Mouse (Mus musculus): ENCODE results near the gene Plcxd3. TPM values are rescaled to one million over a fixed set of nuclear protein-coding genes. Genes with fewer than 3 reads are reported as not detected.
A peak's percentile ranks its signal among the peaks of the same experiment; 100 is the strongest.

The Plcxd3 gene
- polyA plus RNA-seq (2014; fragmentation: Nextera tagmentation; extraction: Ambion mirVana): 16.6 and 19.8 TPM in 2 replicates

- no peaks in the 10 kb centered on the region for H3K36me3 ChIP-seq (ENCODE audit: control insufficient read depth, insufficient read depth, low read length)
Observed at GRCm38 (mm10) chr15:4375423-4376220, at the start of gene Plcxd3. Gene Plcxd3 (plus strand): TSS chr15:4375491.

GRCm38 (mm10) chr15:4331867-4332266 is 43.4 kb upstream of the Plcxd3 start:
- Histone ChIP-seq H3K4me2 (no peak overlapping the region), H3K4me1 (ENCODE audit: control insufficient read depth, insufficient read depth, low read length) (no peaks in the 10 kb centered on the region), H3K27ac (ENCODE audit: low read depth, low read length) (no peak overlapping the region), H3K36me3 (ENCODE audit: control insufficient read depth, insufficient read depth, low read length) (no peaks in the 10 kb centered on the region), H3K27me3 (ENCODE audit: control insufficient read depth, insufficient read depth, low read length) (no peaks in the 10 kb centered on the region), H3K4me3 (ENCODE audit: low read depth, low read length) (no peak overlapping the region), H3K9ac (ENCODE audit: low read length) (no peak overlapping the region), H3K9me3 (ENCODE audit: control insufficient read depth, low read length) (no peaks in the 10 kb centered on the region)
- 82% methylated on average over 4 of the region's 4 CpGs for WGBS
- DNase-seq (ENCODE audit: low spot score, missing footprints) (no peak), ATAC-seq (ENCODE audit: low FRiP score) (no peak)

More at GRCm38 (mm10) chr15:4375423-4376220, at the start of gene Plcxd3:
- peak; percentile 97 for ATAC-seq (ENCODE audit: low FRiP score)
- Histone ChIP-seq H3K4me1 (ENCODE audit: control insufficient read depth, insufficient read depth, low read length) (peaks cover 4% of the 10 kb centered on the region; the same call in 1 of the 2 replicates), H3K9ac (ENCODE audit: low read length) (peak within 1 kb of the TSS; percentile 72), H3K4me3 (ENCODE audit: low read depth, low read length) (peak within 1 kb of the TSS; percentile 52), H3K27me3 (ENCODE audit: control insufficient read depth, insufficient read depth, low read length) (no peaks in the 10 kb centered on the region), H3K9me3 (ENCODE audit: control insufficient read depth, low read length) (0 out of 2 replicates have a peak, but pooled peaks cover 2% of the 10 kb centered on the region), H3K27ac (ENCODE audit: low read depth, low read length) (no peak within 1 kb of the TSS), H3K4me2 (peak within 1 kb of the TSS; percentile 93)
- WGBS: under 1% methylated on average over 33 of the region's 33 CpGs
- peak; percentile 94 for DNase-seq (ENCODE audit: low spot score, missing footprints)

DNA sequence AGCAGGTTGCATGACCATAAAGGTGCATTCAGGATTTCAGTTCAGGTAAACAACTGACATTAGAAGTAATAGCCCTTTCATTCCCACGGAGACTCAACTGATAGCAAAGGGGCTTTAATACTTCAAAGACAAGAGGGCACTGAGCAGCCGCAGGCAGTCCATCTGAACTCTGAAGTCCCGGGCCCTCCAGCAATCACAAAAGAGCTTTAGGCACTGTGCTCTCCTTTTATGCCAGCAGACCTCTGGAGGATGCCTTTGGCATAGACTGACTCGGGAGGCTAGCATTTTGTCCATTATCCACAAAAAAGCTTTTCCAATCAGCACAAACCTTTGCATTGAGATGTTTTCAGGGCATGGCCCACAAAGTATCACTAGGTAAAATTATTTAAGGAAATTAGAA is 33.7 kb upstream of the Plcxd3 start:
- no peaks in the 10 kb centered on the region for H3K36me3 ChIP-seq (ENCODE audit: control insufficient read depth, insufficient read depth, low read length)
- H3K4me1 ChIP-seq (ENCODE audit: control insufficient read depth, insufficient read depth, low read length): no peaks in the 10 kb centered on the region
- 7% methylated on average over 4 of the region's 4 CpGs for WGBS
- no peak overlapping the region for H3K4me3 ChIP-seq (ENCODE audit: low read depth, low read length)
- H3K4me2 ChIP-seq: no peak overlapping the region
- no peak for ATAC-seq (ENCODE audit: low FRiP score)
- H3K9me3 ChIP-seq (ENCODE audit: control insufficient read depth, low read length): no peaks in the 10 kb centered on the region
- no peak overlapping the region for H3K9ac ChIP-seq (ENCODE audit: low read length)
- no peaks in the 10 kb centered on the region for H3K27me3 ChIP-seq (ENCODE audit: control insufficient read depth, insufficient read depth, low read length)
- no peak for DNase-seq (ENCODE audit: low spot score, missing footprints)
- no peak overlapping the region for H3K27ac ChIP-seq (ENCODE audit: low read depth, low read length)

GRCm38 (mm10) chr15:4348816-4349553 is 26.3 kb upstream of the Plcxd3 start:
- H3K4me1 ChIP-seq (ENCODE audit: control insufficient read depth, insufficient read depth, low read length): no peaks in the 10 kb centered on the region
- H3K27me3 ChIP-seq (ENCODE audit: control insufficient read depth, insufficient read depth, low read length): no peaks in the 10 kb centered on the region
- no peak overlapping the region for H3K9ac ChIP-seq (ENCODE audit: low read length)
- no peak overlapping the region for H3K27ac ChIP-seq (ENCODE audit: low read depth, low read length)
- no peak overlapping the region for H3K4me2 ChIP-seq
- H3K4me3 ChIP-seq (ENCODE audit: low read depth, low read length): no peak overlapping the region
- no peak for DNase-seq (ENCODE audit: low spot score, missing footprints)
- no peaks in the 10 kb centered on the region for H3K9me3 ChIP-seq (ENCODE audit: control insufficient read depth, low read length)
- no peak for ATAC-seq (ENCODE audit: low FRiP score)
- no peaks in the 10 kb centered on the region for H3K36me3 ChIP-seq (ENCODE audit: control insufficient read depth, insufficient read depth, low read length)
- WGBS: 32% methylated on average over 7 of the region's 7 CpGs

GRCm38 (mm10) chr15:4356397-4356796 is 18.9 kb upstream of the Plcxd3 start:
- Histone ChIP-seq H3K27ac (ENCODE audit: low read depth, low read length) (no peak overlapping the region), H3K36me3 (ENCODE audit: control insufficient read depth, insufficient read depth, low read length) (no peaks in the 10 kb centered on the region), H3K4me1 (ENCODE audit: control insufficient read depth, insufficient read depth, low read length) (no peaks in the 10 kb centered on the region), H3K4me2 (no peak overlapping the region), H3K9me3 (ENCODE audit: control insufficient read depth, low read length) (no peaks in the 10 kb centered on the region), H3K27me3 (ENCODE audit: control insufficient read depth, insufficient read depth, low read length) (no peaks in the 10 kb centered on the region), H3K9ac (ENCODE audit: low read length) (no peak overlapping the region), H3K4me3 (ENCODE audit: low read depth, low read length) (no peak overlapping the region)
- WGBS: 94% methylated on average over 11 of the region's 11 CpGs
- DNase-seq (ENCODE audit: low spot score, missing footprints): no peak
- no peak for ATAC-seq (ENCODE audit: low FRiP score)

DNA sequence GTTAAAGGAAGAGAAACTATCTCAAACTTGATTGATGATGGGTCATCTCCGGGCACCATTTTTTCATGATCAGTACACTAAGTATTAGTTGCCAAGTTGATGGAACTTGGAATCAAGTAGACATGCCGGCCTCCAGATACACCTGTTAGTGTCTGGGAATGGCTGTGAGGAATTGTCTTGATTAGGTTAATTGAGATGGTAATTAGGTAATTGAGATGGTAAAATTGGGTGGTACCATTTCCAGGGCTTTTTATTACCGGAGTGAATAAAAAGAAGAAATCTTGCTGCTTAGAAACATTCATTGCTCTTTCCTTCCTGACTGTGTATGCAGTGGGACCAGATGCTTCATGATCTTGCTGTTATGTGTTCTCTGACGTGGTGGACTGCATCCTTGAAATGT is 17.6 kb upstream of the Plcxd3 start:
- Histone ChIP-seq H3K4me1 (ENCODE audit: control insufficient read depth, insufficient read depth, low read length) (no peaks in the 10 kb centered on the region), H3K9me3 (ENCODE audit: control insufficient read depth, low read length) (no peaks in the 10 kb centered on the region), H3K27me3 (ENCODE audit: control insufficient read depth, insufficient read depth, low read length) (no peaks in the 10 kb centered on the region), H3K4me2 (no peak overlapping the region), H3K27ac (ENCODE audit: low read depth, low read length) (no peak overlapping the region), H3K4me3 (ENCODE audit: low read depth, low read length) (no peak overlapping the region), H3K36me3 (ENCODE audit: control insufficient read depth, insufficient read depth, low read length) (no peaks in the 10 kb centered on the region), H3K9ac (ENCODE audit: low read length) (no peak overlapping the region)
- ATAC-seq (ENCODE audit: low FRiP score) (no peak), DNase-seq (ENCODE audit: low spot score, missing footprints) (no peak)
- 84% methylated on average over 4 of the region's 4 CpGs for WGBS

DNA sequence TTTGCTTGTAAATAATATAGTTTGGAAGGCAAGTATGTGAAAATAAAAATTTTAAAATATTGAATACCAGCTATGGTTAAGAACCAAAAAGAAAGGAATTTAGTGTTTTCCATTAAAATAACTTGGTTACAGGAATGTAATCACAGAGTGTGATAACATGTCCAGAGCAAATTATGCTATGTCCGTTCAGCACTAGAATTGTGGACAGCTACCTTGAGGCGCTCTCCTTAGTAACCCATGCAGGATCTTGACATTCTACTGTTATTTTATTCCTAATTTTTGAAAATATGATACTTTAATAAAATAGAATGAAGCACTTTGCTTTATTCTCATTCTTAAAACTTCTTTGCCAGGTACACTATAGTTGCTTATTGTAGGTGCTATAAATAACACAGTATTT is 7.5 kb upstream of the Plcxd3 start:
- Histone ChIP-seq H3K4me1 (ENCODE audit: control insufficient read depth, insufficient read depth, low read length) (no peaks in the 10 kb centered on the region), H3K27ac (ENCODE audit: low read depth, low read length) (no peak overlapping the region), H3K4me2 (no peak overlapping the region), H3K9me3 (ENCODE audit: control insufficient read depth, low read length) (0 out of 2 replicates have a peak, but pooled peaks cover 2% of the 10 kb centered on the region), H3K9ac (ENCODE audit: low read length) (no peak overlapping the region), H3K4me3 (ENCODE audit: low read depth, low read length) (no peak overlapping the region), H3K36me3 (ENCODE audit: control insufficient read depth, insufficient read depth, low read length) (no peaks in the 10 kb centered on the region), H3K27me3 (ENCODE audit: control insufficient read depth, insufficient read depth, low read length) (no peaks in the 10 kb centered on the region)
- ATAC-seq (ENCODE audit: low FRiP score) (no peak), DNase-seq (ENCODE audit: low spot score, missing footprints) (no peak)
- WGBS: 73% methylated on average over 2 of the region's 2 CpGs

DNA sequence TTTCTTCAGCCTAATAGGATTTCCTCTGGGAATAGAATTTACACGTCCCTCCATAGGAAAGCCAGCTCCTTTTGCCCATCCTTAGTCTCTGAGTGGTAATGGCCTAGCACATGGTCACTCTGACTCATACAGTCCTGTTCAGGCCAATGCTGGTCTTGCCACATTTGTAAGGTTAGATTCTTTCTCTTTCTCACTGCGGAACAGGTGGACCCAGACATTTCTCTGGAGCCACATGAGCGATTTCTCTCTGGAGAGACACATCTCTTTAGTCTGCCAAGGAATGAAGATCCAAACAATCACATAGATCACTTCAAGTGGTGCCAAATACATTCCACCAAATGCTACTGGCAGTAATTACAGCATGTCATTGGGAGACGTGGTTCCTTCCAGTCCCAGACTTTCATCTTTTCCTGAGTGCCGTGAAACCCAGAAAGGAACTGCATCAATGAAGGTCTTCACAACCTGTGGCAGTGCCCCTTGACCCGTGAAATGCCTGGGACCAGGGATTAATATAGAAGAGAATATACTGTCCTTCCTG is 769 bp upstream of the Plcxd3 start:
- peak overlapping the region; percentile 72; the same call in 1 of the 2 replicates for H3K9ac ChIP-seq (ENCODE audit: low read length)
- peak overlapping the region; percentile 93 for H3K4me2 ChIP-seq
- no peaks in the 10 kb centered on the region for H3K36me3 ChIP-seq (ENCODE audit: control insufficient read depth, insufficient read depth, low read length)
- no peaks in the 10 kb centered on the region for H3K27me3 ChIP-seq (ENCODE audit: control insufficient read depth, insufficient read depth, low read length)
- H3K4me1 ChIP-seq (ENCODE audit: control insufficient read depth, insufficient read depth, low read length): peaks cover 4% of the 10 kb centered on the region; the same call in 1 of the 2 replicates
- H3K9me3 ChIP-seq (ENCODE audit: control insufficient read depth, low read length): 0 out of 2 replicates have a peak, but pooled peaks cover 2% of the 10 kb centered on the region
- no peak overlapping the region for H3K27ac ChIP-seq (ENCODE audit: low read depth, low read length)
- peak overlapping the region; percentile 52; the same call in 1 of the 2 replicates for H3K4me3 ChIP-seq (ENCODE audit: low read depth, low read length)
- DNase-seq (ENCODE audit: low spot score, missing footprints): peak; percentile 87
- WGBS: 51% methylated on average over 6 of the region's 6 CpGs
- no peak for ATAC-seq (ENCODE audit: low FRiP score)

Data from midbrain, embryonic 11.5 days (tissue).